Comparison of ENCODE assay signal across 8 mouse cellular contexts in the genomic region with DNA sequence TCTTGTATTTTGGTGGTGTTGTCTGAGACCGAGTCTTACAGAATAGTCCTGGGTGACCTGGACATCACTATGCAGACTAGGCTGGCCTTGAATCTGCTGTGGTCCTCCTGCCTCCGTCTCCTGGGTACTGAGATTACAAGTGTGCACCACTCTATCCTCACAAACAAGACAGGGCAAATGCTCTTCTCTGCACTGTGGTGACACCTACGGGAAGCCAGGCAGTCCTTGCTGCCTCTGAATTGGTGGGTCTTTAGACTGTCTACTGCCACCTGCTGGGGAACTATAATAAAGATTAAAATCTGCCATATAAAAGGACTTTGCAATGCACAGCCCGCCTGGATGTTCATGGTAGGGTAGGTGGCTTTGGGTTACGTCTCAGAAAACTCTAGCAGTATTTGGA. TPM values are rescaled to one million over a fixed set of nuclear protein-coding genes. Genes with fewer than 3 reads are reported as not detected.
DNase-seq lines count a peak whose midpoint lies in the region; ATAC-seq and TF ChIP-seq lines count a peak whose summit lies in the region.

No protein-coding gene starts in this region.

- H3K27me3 ChIP-seq in heart, embryonic 11.5 days (ENCODE audit: control insufficient read depth, insufficient read depth, low read length), result no peaks in the 10 kb centered on the region

- H3K9me3 ChIP-seq in heart, embryonic 11.5 days (replicated peaks; ENCODE audit: control insufficient read depth, low read length), result no peaks in the 10 kb centered on the region

- 46% methylated on average over 5 of the region's 5 CpGs for WGBS in heart, embryonic 11.5 days (ENCODE audit: insufficient replicate concordance)

- no peak overlapping the region for H3K4me3 ChIP-seq in heart, embryonic 11.5 days (ENCODE audit: low read depth, low read length)
- H3K4me3 ChIP-seq in bone marrow macrophage, adult 2 months (ENCODE audit: insufficient read depth, low read length), result no peak overlapping the region
- no peak overlapping the region for H3K4me3 ChIP-seq in embryonic fibroblast, embryonic 13.5 days (ENCODE audit: insufficient read depth, low read length)

- H3K4me2 ChIP-seq in heart, embryonic 11.5 days, result no peak overlapping the region

- intact Hi-C loops in left cerebral cortex, postnatal 10 days (cut with DNase I), result no loop called here

- peaks cover 6% of the 10 kb centered on the region; the same call in 1 of the 2 replicates for H3K4me1 ChIP-seq in heart, embryonic 11.5 days (ENCODE audit: control insufficient read depth, insufficient read depth, low read length)
- no peaks in the 10 kb centered on the region for H3K4me1 ChIP-seq in bone marrow macrophage, adult 2 months (ENCODE audit: control insufficient read depth, insufficient read depth, low read length)
- H3K4me1 ChIP-seq in embryonic fibroblast, embryonic 13.5 days (ENCODE audit: control insufficient read depth, insufficient read depth, low read length), result no peaks in the 10 kb centered on the region

- ATAC-seq in heart, embryonic 11.5 days (replicated peaks; ENCODE audit: insufficient number of reproducible peaks, low FRiP score, low TSS enrichment), result no peak
- ATAC-seq in megakaryocyte progenitor cell, adult 5-6 weeks (replicated peaks; ENCODE audit: poor library complexity), result peak; percentile 88

- peak; percentile 95 for DNase-seq in heart, adult 11 months
- peak; percentile 89 for DNase-seq in induced T-regulatory cell, adult 2 months (ENCODE audit: low read depth)
- DNase-seq in left cerebral cortex, postnatal 10 days (ENCODE audit: extremely low spot score in 1 of 2, low spot score in 2 of 2), result peak; percentile 73 to 80
- DNase-seq in skeletal muscle tissue, adult 2 months (ENCODE audit: low read depth, low spot score), result peak; percentile 77

- no peak overlapping the region for H3K27ac ChIP-seq in heart, embryonic 11.5 days (ENCODE audit: low read depth, low read length)
- H3K27ac ChIP-seq in bone marrow macrophage, adult 2 months (ENCODE audit: insufficient read depth, low read depth, low read length), result no peak overlapping the region
- no peak overlapping the region for H3K27ac ChIP-seq in embryonic fibroblast, embryonic 13.5 days (ENCODE audit: insufficient read depth, low read length)

- no peaks in the 10 kb centered on the region for H3K36me3 ChIP-seq in heart, embryonic 11.5 days (ENCODE audit: control insufficient read depth, insufficient read depth, low read length)

- peak; percentile 73 for TF ChIP-seq CTCF in bone marrow macrophage, adult 2 months (IDR thresholded peaks at IDR 0.05; ENCODE audit: low read depth, low read length)
- TF ChIP-seq CTCF in embryonic fibroblast, embryonic 13.5 days (IDR thresholded peaks at IDR 0.05; ENCODE audit: borderline replicate concordance, insufficient read depth, low read length), result peak; percentile 85; the same call in 1 of the 2 replicates

- no peak overlapping the region for H3K9ac ChIP-seq in heart, embryonic 11.5 days (ENCODE audit: low read depth, low read length)

- TF ChIP-seq POLR2A in bone marrow macrophage, adult 2 months (IDR thresholded peaks at IDR 0.05; ENCODE audit: borderline replicate concordance, low read depth, low read length), result no peak
- TF ChIP-seq POLR2A in embryonic fibroblast, embryonic 13.5 days (IDR thresholded peaks at IDR 0.05; ENCODE audit: low read depth, low read length), result no peak

RNA-seq across cellular contexts. Expression of a gene that starts 32.8 kb away (rescaled TPM):
- polyA plus RNA-seq in heart, embryonic 11.5 days (2014; fragmentation: Nextera tagmentation; extraction: Ambion mirVana), result 4.7 and 6.7 TPM in 2 replicates
- 68.7 and 77.9 TPM in 2 replicates for polyA plus RNA-seq in bone marrow macrophage, adult 2 months (2012; ENCODE audit: insufficient read depth, insufficient read length, missing spikeins)
- 2.6 and 3.2 TPM in 2 replicates for polyA plus RNA-seq in embryonic fibroblast, embryonic 13.5 days (2011; ENCODE audit: insufficient read length, low read depth, missing spikeins)
- total RNA-seq in left cerebral cortex, postnatal 10 days (2021), result 1 to 10 TPM; 2.7 to 2.8 TPM
- 47.8 and 52.7 TPM in 2 replicates for total RNA-seq in megakaryocyte progenitor cell, adult 5-6 weeks (2015)
- 72.8 and 72.9 TPM in 2 replicates for total RNA-seq in megakaryocyte progenitor cell, adult 5-6 weeks (2017)
